Mouse (Mus musculus) right cerebral cortex, postnatal 36 days (tissue): ENCODE data around the gene Sys1.

Source experiments
- DNase-seq, 2 experiments: peaks; one replicate each; pipeline ENCODE4 v3.0.0; 2022; ENCODE audit warnings: low spot score in 2 of 2, mixed read lengths in 1 of 2

Sys1 gene

DNA sequence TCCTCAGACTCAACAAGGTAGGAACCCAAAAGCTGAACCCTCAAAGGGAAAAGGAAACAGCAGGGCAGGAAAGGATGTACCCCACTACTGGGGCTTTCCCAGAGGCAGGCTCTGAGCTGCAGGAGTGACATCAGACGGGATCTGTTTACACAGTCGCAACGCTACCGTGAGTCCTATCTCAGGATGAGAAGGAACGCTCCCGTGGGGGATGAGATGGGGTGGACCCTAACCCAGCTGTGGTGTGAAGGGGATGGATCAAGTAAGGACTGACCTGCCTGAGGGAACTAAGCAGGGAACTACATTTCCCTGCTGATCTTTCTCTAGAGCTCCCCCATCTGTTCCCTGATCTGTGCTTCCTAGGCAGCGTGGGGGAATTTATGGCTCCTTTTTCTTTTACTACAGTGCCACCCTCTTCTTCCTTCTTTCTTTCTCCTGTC is at the start of gene Sys1:
Sys1 (plus strand) TSS at position 101 of the 437 bp plus-strand sequence.
- DNase-seq, result no peak

GRCm38 (mm10) chr2:164407708-164408107 is 49.1 kb upstream of the Sys1 start:
- peak; percentile 42 to 46 for DNase-seq

DNA sequence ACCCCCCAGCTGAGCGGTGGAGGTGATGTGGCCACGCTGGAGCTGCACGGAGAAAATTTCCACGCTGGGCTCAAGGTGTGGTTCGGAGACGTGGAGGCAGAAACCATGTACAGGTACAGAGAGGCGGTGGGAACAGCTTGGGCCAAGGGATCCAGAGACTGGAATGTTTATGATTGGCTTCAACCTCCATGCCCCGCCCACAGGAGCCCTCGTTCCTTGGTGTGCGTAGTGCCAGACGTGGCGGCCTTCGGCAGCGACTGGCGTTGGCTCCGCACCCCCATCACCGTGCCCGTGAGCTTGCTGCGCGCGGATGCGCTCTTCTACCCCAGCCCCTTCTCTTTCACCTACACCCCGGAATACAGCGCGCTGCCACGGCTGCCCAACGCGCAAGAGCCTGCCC is 42.6 kb upstream of the Sys1 start:
- DNase-seq, result no peak

DNA sequence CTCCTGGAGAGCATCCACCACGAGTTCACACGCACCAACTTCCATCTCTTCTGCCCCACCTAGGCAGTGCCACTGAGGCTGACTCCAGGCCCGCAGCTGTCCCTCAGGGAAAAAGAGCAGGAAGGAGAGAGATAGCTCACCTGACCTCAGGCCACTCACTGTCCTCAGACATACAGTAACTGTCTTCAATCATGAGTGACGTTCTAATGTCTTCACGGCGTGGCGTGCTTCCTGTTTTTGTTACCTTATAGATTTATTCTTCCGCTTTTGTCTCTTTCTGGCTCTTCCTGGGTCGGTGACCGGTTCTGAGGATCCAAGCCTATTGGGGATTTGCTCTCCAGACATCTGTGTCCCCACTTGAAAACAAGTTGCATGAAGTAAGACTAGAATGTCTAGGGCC is 42.2 kb upstream of the Sys1 start:
- no peak for DNase-seq

DNA sequence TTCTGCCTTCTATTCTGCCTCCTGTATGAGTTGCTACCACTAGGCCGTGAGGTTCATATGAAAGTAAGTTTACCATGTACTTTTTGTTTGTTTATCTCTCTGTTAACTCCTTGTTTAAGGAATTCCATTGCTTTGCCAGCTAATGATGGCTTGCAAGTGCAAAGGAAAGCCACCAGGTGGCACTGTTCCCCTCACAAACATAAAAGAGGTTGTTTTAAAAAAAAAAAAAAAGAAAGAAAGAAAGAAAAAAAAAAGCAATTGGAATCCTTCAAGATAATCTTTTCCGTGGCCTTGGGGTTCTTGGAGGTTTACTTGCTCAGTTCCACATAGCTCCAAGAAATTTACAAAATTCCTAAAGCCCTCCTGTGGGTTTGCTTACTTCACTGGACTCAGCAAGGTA is 39.6 kb upstream of the Sys1 start:
- DNase-seq, result no peak

DNA sequence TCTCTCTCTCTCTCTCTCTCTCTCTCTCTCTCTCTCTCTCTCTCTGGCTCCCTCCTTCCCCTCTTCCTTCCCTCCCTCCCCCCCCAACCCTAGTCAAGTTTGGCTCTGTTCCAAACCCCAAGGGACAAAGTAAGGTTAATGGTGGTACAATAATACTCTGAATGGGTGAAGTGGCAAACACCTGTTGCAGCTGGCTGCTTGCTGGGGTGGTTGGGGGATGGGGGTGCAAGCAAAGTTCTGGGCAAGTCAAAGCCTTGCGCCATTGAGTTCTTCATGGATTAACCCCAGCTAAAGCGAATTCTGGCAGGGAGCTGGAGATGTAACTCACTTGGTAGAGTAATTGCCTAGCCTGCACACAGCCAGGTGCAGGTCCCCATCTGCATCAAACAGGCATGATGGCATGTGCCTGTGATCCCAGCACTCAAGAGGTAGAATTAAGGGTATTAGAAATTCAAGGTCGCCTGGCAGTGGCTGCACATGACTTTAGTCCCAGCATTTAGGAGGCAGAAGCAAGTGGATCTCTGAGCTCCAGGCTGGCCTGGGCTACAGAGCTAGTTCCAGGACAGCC is 38.4 kb upstream of the Sys1 start:
- no peak for DNase-seq

- no peak for DNase-seq
Measured at GRCm38 (mm10) chr2:164419489-164419888, 37.3 kb upstream of the Sys1 start.

- DNase-seq, result no peak
Measured at GRCm38 (mm10) chr2:164421306-164421705, 35.5 kb upstream of the Sys1 start.

GRCm38 (mm10) chr2:164421979-164422378 is 34.8 kb upstream of the Sys1 start:
- DNase-seq, result no peak

- no peak for DNase-seq
Measured at GRCm38 (mm10) chr2:164422675-164423393, 33.9 kb upstream of the Sys1 start.

DNA sequence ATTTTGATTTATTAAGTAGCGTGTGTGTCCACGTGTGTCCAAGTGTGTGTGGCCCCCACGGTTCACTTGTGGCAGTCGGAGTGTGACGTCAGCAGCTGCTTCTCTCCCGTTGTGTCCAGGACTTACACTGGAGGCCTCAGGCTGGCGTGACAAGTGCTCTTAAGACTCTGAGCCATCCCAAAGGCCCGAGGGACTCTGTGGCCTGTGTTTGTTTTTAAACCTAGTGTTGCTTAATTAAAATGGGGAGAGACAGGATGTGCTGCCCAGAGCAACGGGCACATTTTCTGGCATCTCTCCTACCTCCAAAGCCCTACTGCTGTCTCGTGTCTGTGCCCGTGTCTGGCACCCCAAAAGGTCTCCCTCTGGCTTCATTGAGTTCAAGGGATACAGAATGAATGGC is 33.3 kb upstream of the Sys1 start:
- peak in 1 of 2 experiments; percentile 32 for DNase-seq

GRCm38 (mm10) chr2:164424406-164424805 is 32.4 kb upstream of the Sys1 start:
- no peak for DNase-seq

GRCm38 (mm10) chr2:164425401-164425800 is 31.4 kb upstream of the Sys1 start:
- DNase-seq, result no peak

DNA sequence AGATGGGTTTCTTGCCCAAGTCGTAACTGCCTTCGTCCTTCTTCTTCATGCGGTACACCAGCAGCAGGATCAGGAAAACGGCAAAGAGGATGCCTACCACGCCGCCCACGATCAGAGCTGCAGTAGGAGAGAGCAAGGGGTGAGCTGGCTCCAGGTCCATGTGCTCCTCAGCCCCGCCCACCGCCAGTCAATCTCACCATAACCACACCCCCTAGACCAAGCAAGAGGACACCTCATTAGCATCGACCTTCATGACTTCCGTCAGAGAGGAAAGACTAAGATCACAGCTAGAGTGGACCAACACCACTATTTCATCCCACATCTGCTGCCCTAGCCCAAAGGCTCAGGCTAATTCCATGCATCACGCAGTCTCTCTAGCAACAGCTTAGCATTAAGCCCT is 30.6 kb upstream of the Sys1 start:
- DNase-seq, result no peak

DNA sequence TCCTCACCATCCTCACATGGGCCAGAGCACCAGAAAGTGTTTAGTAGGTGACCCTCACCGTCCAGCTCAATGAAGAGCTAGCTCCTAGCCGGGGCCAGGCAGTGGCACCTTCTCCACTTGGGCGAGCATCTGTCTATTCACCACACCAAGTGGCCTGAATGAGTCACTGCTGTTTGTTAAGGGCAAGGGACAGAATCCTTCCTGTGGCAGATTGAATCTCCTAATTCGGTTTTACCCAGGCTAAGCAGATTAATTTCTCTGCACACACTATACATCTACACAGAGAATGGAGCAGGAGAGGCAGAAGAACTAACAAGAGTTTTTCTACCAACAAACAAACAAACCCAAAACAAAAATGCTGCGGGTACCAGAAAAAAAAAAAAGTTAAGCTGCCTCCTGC is 29.8 kb upstream of the Sys1 start:
- no peak for DNase-seq

GRCm38 (mm10) chr2:164428451-164428850 is 28.3 kb upstream of the Sys1 start:
- DNase-seq, result no peak

DNA sequence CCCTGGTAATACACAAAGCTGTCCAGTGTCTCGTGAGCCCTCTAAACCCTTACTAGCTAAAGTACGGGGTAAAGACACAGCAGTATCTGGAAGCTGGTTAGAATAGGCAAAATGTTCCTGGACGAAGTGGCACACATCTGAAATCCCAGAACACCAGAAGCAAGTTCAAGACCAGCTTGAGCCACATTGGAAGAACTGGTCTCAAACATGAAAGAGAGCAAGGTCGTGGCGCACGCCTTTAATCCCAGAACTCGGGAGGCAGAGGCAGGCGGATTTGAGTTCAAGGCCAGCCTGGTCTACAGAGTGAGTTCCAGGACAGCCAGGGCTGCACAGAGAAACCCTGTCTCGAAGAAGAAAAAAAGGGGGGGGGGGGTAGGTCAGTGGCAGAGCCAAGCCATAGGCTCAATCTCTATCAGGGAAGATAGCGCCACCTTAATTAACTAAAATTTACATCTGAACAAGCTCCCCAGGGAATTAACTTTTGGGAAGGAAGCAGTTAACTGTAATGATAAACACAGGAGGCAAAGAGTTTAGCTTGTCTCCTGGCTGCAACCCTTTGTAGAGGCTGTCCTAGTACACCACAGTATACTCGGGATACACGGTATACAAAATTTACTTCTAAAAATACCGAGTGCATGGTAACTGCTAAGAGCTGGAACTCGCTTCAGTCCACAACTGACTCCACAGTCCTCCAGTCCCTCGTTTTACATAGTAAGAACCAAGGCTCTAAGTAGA is 26.7 kb upstream of the Sys1 start:
- DNase-seq, result no peak

- no peak for DNase-seq
Measured at GRCm38 (mm10) chr2:164430697-164431096, 26.1 kb upstream of the Sys1 start.

DNA sequence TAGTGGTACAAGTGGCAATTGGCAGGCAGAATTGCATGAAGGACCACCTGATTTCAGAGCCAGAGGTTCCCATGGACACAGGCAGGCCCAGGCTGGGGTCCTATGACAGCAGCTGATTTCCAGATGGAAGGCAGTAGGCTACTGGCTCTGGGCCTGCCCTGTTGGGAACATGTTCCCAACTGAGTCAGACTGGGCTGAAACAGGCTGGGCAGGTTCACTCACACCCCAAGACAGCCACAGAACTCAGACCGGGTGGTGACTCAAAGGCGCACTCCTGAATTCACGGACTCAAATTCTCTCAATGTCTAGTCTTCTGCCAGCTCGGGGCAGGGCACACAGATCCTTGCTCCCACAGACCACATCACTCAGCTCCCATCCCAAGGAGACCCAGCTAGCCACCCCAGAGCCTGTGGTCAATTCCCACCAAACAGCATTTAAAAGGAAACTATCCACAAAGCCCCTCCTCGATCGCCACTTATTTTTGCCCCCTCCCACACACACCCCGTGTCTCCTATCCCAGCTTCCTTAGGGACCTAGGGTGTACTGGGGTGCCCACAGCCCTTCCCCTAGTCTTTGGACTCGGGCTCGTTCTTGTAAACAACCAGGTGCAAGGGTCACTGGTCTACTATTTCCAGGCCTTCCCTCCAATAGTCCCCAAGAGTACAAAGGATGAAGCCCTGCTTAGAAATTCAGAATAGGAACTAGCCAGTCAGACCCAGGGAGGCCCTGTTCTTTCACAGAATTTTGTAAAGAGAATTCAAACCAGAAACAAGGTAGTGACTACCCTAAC is 24.9 kb upstream of the Sys1 start:
- no peak for DNase-seq

DNA sequence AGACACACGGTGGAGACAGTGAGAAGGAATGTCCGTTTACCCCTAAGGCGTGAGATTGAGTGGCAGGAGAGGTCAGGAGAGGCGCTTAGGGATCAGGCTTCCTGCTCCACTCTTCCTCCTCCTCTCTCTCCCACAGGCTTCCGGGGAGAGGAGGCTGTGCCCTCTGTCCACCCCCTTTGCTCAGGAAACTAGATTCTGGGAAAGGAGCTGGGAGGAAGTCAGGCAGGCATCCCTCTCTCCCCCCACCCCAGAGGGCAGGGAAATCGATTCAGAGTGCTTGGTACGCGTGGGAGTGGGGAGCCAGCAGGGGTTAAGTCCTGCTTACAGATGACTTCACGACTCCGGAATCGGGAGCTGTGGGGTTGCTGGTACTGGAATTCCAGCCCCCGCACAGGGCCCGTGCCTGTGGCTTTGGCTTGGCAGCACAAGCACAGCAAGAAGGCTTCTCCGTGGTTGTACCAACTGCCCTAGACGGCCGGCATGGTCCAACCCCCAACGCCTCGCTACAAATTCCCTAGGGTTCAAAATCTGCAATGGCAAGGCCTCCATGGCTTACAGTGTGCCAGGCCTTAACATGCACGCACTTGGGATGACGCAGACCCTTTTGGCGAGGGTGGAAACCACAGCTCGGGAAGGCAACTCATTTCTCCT is 24.1 kb upstream of the Sys1 start:
- DNase-seq, result no peak

GRCm38 (mm10) chr2:164433278-164433895 is 23.4 kb upstream of the Sys1 start:
- no peak for DNase-seq
